Mouse (Mus musculus) megakaryocyte, embryonic 14.5 days (primary cell): ENCODE data around the gene Serpine1. TPM values are rescaled to one million over a fixed set of nuclear protein-coding genes. Genes with fewer than 3 reads are reported as not detected.

Source experiments
- H3K27me3 ChIP-seq: replicated peaks from 2 replicates; pipeline ENCODE3; 2012; ENCODE audit warnings: inconsistent platforms
- H3K36me3 ChIP-seq: replicated peaks from 2 replicates; pipeline ENCODE3; 2012; ENCODE audit warnings: low read length, inconsistent platforms, mixed read lengths
- H3K4me1 ChIP-seq: 2 replicates; pipeline ENCODE4 v1.6.1; 2012; ENCODE audit warnings: inconsistent platforms
- H3K4me3 ChIP-seq: replicated peaks from 2 replicates; pipeline ENCODE3; 2012; ENCODE audit warnings: moderate library complexity, mild to moderate bottlenecking, inconsistent platforms
- H3K9me3 ChIP-seq: 2 replicates; pipeline ENCODE4 v1.6.1; 2012; ENCODE audit warnings: inconsistent platforms
- FLI1 ChIP-seq: IDR thresholded peaks from 2 replicates; pipeline ENCODE4 v1.6.1; 2012; ENCODE audit warnings: low read length, inconsistent platforms, mixed read lengths
- GATA1 ChIP-seq: IDR thresholded peaks from 3 replicates; pipeline ENCODE4 v1.6.1; 2012; ENCODE audit warnings: mixed read lengths, low read length, inconsistent platforms, borderline replicate concordance
- polyA plus RNA-seq: library from polyadenylated mRNA; stranded (reverse); fragments of >175 nt; gene quantifications from 2 replicates; pipeline ENCODE4 v1.2.3, GENCODE M21; 2012; ENCODE audit warnings: low replicate concordance; ENCODE audit not compliant: insufficient read depth

The Serpine1 gene
- polyA plus RNA-seq, 1 experiment = 0.17 TPM

- TF ChIP-seq GATA1 (no peak), FLI1 (no peak)
- H3K9me3 ChIP-seq = 0 out of 2 replicates have a peak, but pooled peaks cover 4% of the 10 kb centered on the region
- peaks cover 89% of the 10 kb centered on the region for H3K4me1 ChIP-seq
- no peak overlapping the region for H3K4me3 ChIP-seq
- no peaks in the 10 kb centered on the region for H3K27me3 ChIP-seq
- H3K36me3 ChIP-seq = no peaks in the 10 kb centered on the region
These were observed 6.5 kb upstream of the Serpine1 start for GRCm38 (mm10) chr5:137078616-137079015.

GRCm38 (mm10) chr5:137078041-137078440 is 6.0 kb upstream of the Serpine1 start:
- H3K27me3 ChIP-seq = no peaks in the 10 kb centered on the region
- no peak overlapping the region for H3K4me3 ChIP-seq
- H3K36me3 ChIP-seq = no peaks in the 10 kb centered on the region
- H3K9me3 ChIP-seq = 0 out of 2 replicates have a peak, but pooled peaks cover 4% of the 10 kb centered on the region
- peaks cover 87% of the 10 kb centered on the region for H3K4me1 ChIP-seq
- TF ChIP-seq GATA1 (no peak), FLI1 (no peak)

GRCm38 (mm10) chr5:137077187-137077586 is 5.1 kb upstream of the Serpine1 start:
- Histone ChIP-seq H3K4me1 (peaks cover 92% of the 10 kb centered on the region), H3K27me3 (no peaks in the 10 kb centered on the region), H3K36me3 (no peaks in the 10 kb centered on the region), H3K4me3 (no peak overlapping the region), H3K9me3 (0 out of 2 replicates have a peak, but pooled peaks cover 4% of the 10 kb centered on the region)
- TF ChIP-seq GATA1 (no peak), FLI1 (no peak)

- TF ChIP-seq GATA1 (no peak), FLI1 (no peak)
- no peaks in the 10 kb centered on the region for H3K36me3 ChIP-seq
- H3K9me3 ChIP-seq = no peaks in the 10 kb centered on the region
- no peaks in the 10 kb centered on the region for H3K27me3 ChIP-seq
- H3K4me1 ChIP-seq = peaks cover 94% of the 10 kb centered on the region
- H3K4me3 ChIP-seq = peak overlapping the region; percentile 40
These were observed 4.3 kb upstream of the Serpine1 start for GRCm38 (mm10) chr5:137076191-137076930.

GRCm38 (mm10) chr5:137075726-137076125 is 3.7 kb upstream of the Serpine1 start:
- Histone ChIP-seq H3K9me3 (no peaks in the 10 kb centered on the region), H3K36me3 (no peaks in the 10 kb centered on the region), H3K27me3 (peaks cover under 1% of the 10 kb centered on the region), H3K4me1 (peaks cover 94% of the 10 kb centered on the region), H3K4me3 (peak overlapping the region; percentile 38)
- TF ChIP-seq GATA1 (no peak), FLI1 (no peak)

GRCm38 (mm10) chr5:137074191-137074651 is 2.2 kb upstream of the Serpine1 start:
- no peak for TF ChIP-seq FLI1
- no peak for TF ChIP-seq GATA1
- Histone ChIP-seq H3K36me3 (no peaks in the 10 kb centered on the region), H3K27me3 (peaks cover 2% of the 10 kb centered on the region), H3K9me3 (no peaks in the 10 kb centered on the region), H3K4me3 (no peak overlapping the region), H3K4me1 (peaks cover 90% of the 10 kb centered on the region)

- H3K9me3 ChIP-seq = no peaks in the 10 kb centered on the region
- H3K4me3 ChIP-seq = no peak overlapping the region
- H3K27me3 ChIP-seq = peaks cover 2% of the 10 kb centered on the region
- TF ChIP-seq FLI1 (no peak), GATA1 (no peak)
- H3K4me1 ChIP-seq = peaks cover 86% of the 10 kb centered on the region
- H3K36me3 ChIP-seq = no peaks in the 10 kb centered on the region
These were observed 1.1 kb upstream of the Serpine1 start for GRCm38 (mm10) chr5:137073141-137073540.

GRCm38 (mm10) chr5:137070881-137071605 is 1.0 kb downstream of the Serpine1 start:
- peaks cover 11% of the 10 kb centered on the region for H3K36me3 ChIP-seq
- TF ChIP-seq FLI1 = no peak
- TF ChIP-seq GATA1 = no peak
- H3K4me1 ChIP-seq = peaks cover 81% of the 10 kb centered on the region
- H3K27me3 ChIP-seq = peaks cover 9% of the 10 kb centered on the region
- H3K9me3 ChIP-seq = no peaks in the 10 kb centered on the region
- no peak overlapping the region for H3K4me3 ChIP-seq

GRCm38 (mm10) chr5:137068711-137069110 is 3.4 kb downstream of the Serpine1 start:
- H3K27me3 ChIP-seq = peaks cover 16% of the 10 kb centered on the region
- TF ChIP-seq FLI1 (no peak), GATA1 (no peak)
- peaks cover 63% of the 10 kb centered on the region for H3K4me1 ChIP-seq

GRCm38 (mm10) chr5:137065923-137066322 is 6.1 kb downstream of the Serpine1 start:
- no peak overlapping the region for H3K4me3 ChIP-seq
- H3K9me3 ChIP-seq = no peaks in the 10 kb centered on the region
- TF ChIP-seq GATA1 = no peak
- no peak for TF ChIP-seq FLI1
- H3K36me3 ChIP-seq = peaks cover 21% of the 10 kb centered on the region
- peaks cover 63% of the 10 kb centered on the region for H3K4me1 ChIP-seq
- peaks cover 16% of the 10 kb centered on the region for H3K27me3 ChIP-seq

More at GRCm38 (mm10) chr5:137068711-137069110, 3.4 kb downstream of the Serpine1 start:
- no peak overlapping the region for H3K4me3 ChIP-seq
- H3K9me3 ChIP-seq = no peaks in the 10 kb centered on the region
- H3K36me3 ChIP-seq = peaks cover 16% of the 10 kb centered on the region

GRCm38 (mm10) chr5:137065454-137065853 is 6.6 kb downstream of the Serpine1 start:
- no peak for TF ChIP-seq FLI1
- TF ChIP-seq GATA1 = no peak
- H3K4me3 ChIP-seq = no peak overlapping the region
- peaks cover 21% of the 10 kb centered on the region for H3K36me3 ChIP-seq
- peaks cover 14% of the 10 kb centered on the region for H3K27me3 ChIP-seq
- no peaks in the 10 kb centered on the region for H3K9me3 ChIP-seq
- H3K4me1 ChIP-seq = peaks cover 60% of the 10 kb centered on the region
